Mouse (Mus musculus) E14TG2a.4 (cell line): Measurements from ENCODE around the gene Alox5.
"Not testable (repeated sequence)": the region's sequence is repeated elsewhere in the genome, so short reads cannot be mapped to it uniquely, and the experiment has no call there.

Experiments
- H3K27me3 ChIP-seq: 2 replicates; pipeline ENCODE4 v1.6.1; 2014; ENCODE audit warnings: low read length, control low read depth; ENCODE audit not compliant: insufficient read depth
- H3K36me3 ChIP-seq: 2 replicates; pipeline ENCODE4 v1.6.1; 2014; ENCODE audit warnings: low read length, control low read depth; ENCODE audit not compliant: insufficient read depth
- H3K4me1 ChIP-seq: replicated peaks from 2 replicates; pipeline ENCODE4 v1.6.1; 2014; ENCODE audit warnings: low read depth, low read length, control low read depth
- H3K4me3 ChIP-seq: replicated peaks from 2 replicates; pipeline ENCODE4 v1.5.1; 2014; ENCODE audit warnings: mild to moderate bottlenecking, low read length
- H3K9me3 ChIP-seq: 2 replicates; pipeline ENCODE4 v1.6.1; 2014; ENCODE audit warnings: low read length, control low read depth
- CTCF ChIP-seq: conservative IDR thresholded peaks from 2 replicates; pipeline ENCODE4 v1.5.1; 2014; ENCODE audit warnings: low read length
- NANOG ChIP-seq: IDR thresholded peaks from 2 replicates; pipeline ENCODE4 v1.6.1; 2014; ENCODE audit warnings: borderline replicate concordance, low read length, mixed read lengths
- POU5F1 ChIP-seq: IDR thresholded peaks from 2 replicates; pipeline ENCODE4 v1.6.1; 2014; ENCODE audit warnings: low read length, borderline replicate concordance

Gene Alox5

DNA sequence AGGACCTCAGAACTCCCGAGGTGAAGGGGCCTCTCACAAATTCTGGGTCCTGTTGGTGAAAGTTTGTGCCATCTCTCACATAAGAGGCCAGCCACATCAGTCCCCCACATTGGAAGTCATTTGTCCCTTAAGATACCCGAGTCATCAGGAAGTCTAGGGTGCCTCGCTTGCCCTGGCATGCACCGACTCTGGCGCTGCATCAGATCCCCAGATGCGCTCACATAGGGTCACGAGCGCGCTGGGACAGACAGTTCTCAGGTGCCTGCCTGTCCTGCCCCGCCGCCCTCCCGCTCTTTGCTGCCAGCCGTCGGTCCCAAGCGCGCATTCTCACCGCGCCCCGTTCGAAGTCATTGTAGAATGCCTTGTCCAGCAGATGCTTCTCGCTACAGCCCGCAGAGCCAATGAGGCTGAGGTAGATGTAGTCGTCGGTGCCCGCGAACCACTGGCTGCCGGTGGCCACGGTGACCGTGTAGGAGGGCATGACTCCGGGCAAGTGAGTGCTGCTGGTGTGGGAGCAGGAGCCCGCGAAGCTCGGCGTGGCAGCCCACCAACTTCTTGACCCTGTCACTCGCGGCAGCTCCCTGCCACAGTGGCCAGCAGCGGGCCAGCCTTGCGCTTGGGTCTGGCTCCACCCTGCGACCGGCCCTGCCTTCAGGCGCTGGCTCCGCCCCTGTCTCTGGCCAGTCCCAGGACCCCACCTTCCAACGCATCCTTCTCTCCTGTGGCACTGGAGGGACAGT is at the start of gene Alox5:
Gene Alox5 (minus strand): TSS at position 635 of the 740 bp plus-strand sequence.
- H3K9me3 ChIP-seq: no peaks in the 10 kb centered on the region
- H3K4me1 ChIP-seq: peaks cover 14% of the 10 kb centered on the region
- H3K4me3 ChIP-seq: peak within 1 kb of the TSS; percentile 80
- TF ChIP-seq NANOG (no peak), CTCF (no peak), POU5F1 (no peak)
- no peaks in the 10 kb centered on the region for H3K36me3 ChIP-seq
- H3K27me3 ChIP-seq: peaks cover 52% of the 10 kb centered on the region

DNA sequence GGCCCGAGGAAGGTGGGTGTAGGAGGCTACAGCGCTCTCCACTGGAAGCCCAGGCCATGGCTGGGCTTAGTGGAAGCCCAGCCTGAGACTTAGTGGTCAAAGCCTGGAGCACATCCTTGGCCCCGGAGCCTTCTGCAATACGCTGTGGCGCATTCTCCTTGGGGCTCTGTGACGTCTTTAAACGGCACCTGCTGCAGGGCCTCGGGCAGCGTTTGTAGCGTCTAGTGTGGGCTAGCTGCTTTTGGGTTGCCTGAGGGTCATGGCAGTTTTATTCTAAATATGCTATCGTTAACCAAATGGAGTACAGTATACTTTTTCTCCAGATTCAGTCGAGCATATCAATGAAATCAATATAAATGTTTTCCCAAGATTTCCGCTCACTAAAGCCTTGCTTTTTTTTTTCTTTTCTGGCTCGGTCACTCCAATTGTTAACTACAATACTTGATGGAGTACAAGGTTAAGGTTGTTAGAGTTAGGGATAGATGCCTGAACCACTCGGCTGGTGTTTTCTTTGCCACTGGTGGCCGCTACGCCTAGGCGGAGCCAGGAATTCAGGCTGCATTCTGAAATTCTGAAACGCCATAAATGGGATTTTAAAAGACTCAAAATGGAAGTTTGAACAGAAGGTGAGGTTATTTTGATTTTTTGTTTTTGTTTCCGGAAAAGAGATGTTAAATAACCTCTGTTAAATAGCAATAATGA is 45.5 kb upstream of the Alox5 start, which contains the start of gene Olfr212:
Gene Olfr212 (plus strand): TSS at position 215 of the 702 bp plus-strand sequence.
- not testable (repeated sequence) for H3K36me3 ChIP-seq

DNA sequence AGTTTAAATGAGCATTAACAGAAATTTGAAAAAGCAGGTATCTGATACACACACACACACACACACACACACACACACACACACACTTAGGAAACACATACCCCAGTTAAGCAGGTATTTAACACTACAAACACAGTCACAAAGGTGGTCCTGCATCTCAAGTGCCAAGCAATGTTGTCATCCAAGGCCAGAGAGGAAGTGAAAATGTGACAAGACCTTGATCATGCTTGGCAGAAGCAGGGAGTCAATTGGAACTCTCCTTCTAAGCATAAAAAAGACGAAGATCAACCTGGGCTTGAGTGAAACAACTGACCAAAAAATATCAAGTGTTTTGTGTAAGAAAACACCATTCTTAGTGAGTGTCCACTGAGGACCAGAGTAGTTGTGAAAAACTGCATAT is 35.0 kb upstream of the Alox5 start:
- H3K4me1 ChIP-seq: no peaks in the 10 kb centered on the region
- H3K9me3 ChIP-seq: peaks cover 3% of the 10 kb centered on the region; the same call in 1 of the 2 replicates
- no peaks in the 10 kb centered on the region for H3K27me3 ChIP-seq
- no peak overlapping the region for H3K4me3 ChIP-seq
- H3K36me3 ChIP-seq: no peaks in the 10 kb centered on the region
- no peak for TF ChIP-seq CTCF
- no peak for TF ChIP-seq NANOG
- no peak for TF ChIP-seq POU5F1

More for the DNA sequence above, 45.5 kb upstream of the Alox5 start, which contains the start of gene Olfr212:
- Histone ChIP-seq H3K4me3 (0 out of 2 replicates have a peak within 1 kb of the TSS, but pooled peaks have one; percentile 17), H3K9me3 (peaks cover 55% of the 10 kb centered on the region)
- H3K27me3 ChIP-seq, H3K4me1 ChIP-seq: not testable (repeated sequence)

DNA sequence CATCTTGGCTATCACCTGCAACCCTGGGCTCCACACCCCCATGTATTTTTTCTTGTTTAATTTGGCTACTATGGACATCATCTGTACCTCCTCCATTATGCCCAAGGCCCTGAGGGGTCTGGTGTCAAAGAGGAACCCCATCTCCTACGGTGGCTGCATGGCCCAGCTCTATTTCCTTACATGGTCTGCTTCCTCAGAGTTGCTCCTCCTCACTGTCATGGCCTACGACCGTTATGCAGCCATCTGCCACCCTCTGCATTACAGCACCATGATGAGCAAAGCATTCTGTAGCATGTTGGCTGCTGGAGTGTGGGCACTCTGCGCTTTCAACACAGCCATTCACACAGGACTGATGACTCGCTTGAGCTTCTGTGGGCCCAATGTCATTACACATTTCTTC is 32.8 kb upstream of the Alox5 start:
- Histone ChIP-seq H3K4me3 (no peak overlapping the region), H3K9me3 (no peaks in the 10 kb centered on the region), H3K27me3 (no peaks in the 10 kb centered on the region), H3K36me3 (no peaks in the 10 kb centered on the region), H3K4me1 (peaks cover 4% of the 10 kb centered on the region; the same call in 1 of the 2 replicates)
- TF ChIP-seq CTCF: no peak
- no peak for TF ChIP-seq NANOG
- TF ChIP-seq POU5F1: no peak

DNA sequence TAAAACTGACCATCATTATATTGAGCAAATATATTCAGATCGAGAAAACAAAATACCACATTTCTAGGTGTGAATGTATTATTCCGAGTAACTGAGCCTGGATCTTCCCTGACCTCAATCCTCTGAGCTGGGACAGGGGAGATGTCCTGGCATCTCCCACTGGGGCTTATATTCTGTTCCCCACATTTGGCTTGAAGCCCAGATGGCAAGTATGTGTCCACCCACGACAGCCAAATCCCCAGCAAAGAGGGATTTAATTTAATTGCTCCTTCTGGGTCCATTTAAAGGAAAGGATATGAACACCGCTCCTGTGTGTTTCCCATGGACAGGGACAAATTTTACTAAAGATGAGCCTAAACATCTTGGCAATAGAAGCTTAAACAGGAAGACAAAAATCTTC is 27.8 kb upstream of the Alox5 start, which contains the start of gene Olfr211:
Gene Olfr211 (plus strand): TSS at position 301 of the 400 bp plus-strand sequence.
- H3K36me3 ChIP-seq: no peaks in the 10 kb centered on the region
- H3K9me3 ChIP-seq: no peaks in the 10 kb centered on the region
- H3K27me3 ChIP-seq: no peaks in the 10 kb centered on the region
- H3K4me3 ChIP-seq: no peak within 1 kb of the TSS
- peaks cover 4% of the 10 kb centered on the region; the same call in 1 of the 2 replicates for H3K4me1 ChIP-seq
- TF ChIP-seq NANOG: no peak
- no peak for TF ChIP-seq CTCF
- TF ChIP-seq POU5F1: no peak

DNA sequence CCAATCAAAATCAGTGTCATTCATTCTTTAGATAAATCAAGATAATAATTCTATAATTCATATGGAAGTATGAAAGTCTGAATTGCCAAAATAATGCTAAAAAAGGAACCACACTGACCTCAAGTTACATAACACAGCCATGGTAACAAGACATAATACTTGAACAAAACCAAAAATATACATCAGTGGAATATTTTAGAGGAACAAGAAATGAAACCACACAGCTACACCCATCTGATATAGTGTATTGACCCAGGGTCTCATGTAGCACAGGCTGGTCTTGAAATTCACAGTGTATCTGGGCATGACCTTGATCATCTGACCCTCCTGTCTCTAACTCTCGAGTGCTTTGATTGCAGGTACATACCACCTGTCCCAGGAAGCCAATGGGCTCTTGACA is 25.9 kb upstream of the Alox5 start:
- no peaks in the 10 kb centered on the region for H3K36me3 ChIP-seq
- no peak for TF ChIP-seq NANOG
- no peak for TF ChIP-seq POU5F1
- no peak for TF ChIP-seq CTCF
- no peak overlapping the region for H3K4me3 ChIP-seq
- H3K27me3 ChIP-seq: no peaks in the 10 kb centered on the region
- peaks cover 15% of the 10 kb centered on the region for H3K9me3 ChIP-seq
- peaks cover 4% of the 10 kb centered on the region; the same call in 1 of the 2 replicates for H3K4me1 ChIP-seq

DNA sequence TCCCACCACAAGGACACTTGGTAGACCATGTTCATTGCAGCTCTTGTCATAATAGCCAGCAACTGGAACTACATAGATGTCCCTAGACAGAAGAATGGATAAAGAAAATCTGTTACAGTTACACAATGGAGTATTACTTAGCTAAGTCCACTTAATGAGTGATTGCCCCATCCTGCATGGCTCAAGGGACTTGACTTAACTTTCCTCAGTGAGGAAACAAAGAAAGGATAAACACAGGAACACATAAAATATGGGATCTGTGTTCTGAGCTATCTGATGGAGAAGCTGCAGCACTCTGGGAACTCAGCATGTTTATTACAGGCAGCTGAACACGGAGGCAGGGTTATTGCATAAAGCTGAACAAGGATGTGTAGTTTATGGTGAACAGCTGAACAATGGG is 24.1 kb upstream of the Alox5 start:
- H3K4me1 ChIP-seq: peaks cover 4% of the 10 kb centered on the region; the same call in 1 of the 2 replicates
- H3K36me3 ChIP-seq: no peaks in the 10 kb centered on the region
- peaks cover 23% of the 10 kb centered on the region for H3K9me3 ChIP-seq
- H3K27me3 ChIP-seq: no peaks in the 10 kb centered on the region
- TF ChIP-seq CTCF (no peak), POU5F1 (no peak), NANOG (no peak)
- H3K4me3 ChIP-seq: no peak overlapping the region

DNA sequence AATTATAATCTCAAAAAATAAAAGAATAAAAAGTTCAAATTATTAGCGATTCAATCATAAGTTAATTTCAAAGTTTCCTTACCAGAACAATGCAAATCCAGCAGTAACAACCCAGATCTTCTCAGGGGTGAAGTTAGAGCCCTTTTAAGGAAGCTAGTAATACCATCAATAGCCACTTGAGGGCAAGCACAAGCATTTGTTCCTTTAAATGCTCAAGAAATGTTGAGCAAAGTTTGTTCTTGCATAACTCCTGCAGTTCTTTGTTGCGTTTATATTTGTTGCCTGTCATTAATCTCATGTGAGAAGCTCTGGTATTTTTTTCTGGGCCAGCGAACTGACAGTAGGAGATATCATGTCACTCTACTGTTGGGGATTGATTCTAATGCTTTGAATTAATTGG is 7.1 kb upstream of the Alox5 start:
- no peak overlapping the region for H3K4me3 ChIP-seq
- H3K36me3 ChIP-seq: no peaks in the 10 kb centered on the region
- TF ChIP-seq CTCF (peak; percentile 54), POU5F1 (no peak), NANOG (no peak)
- no peaks in the 10 kb centered on the region for H3K4me1 ChIP-seq
- H3K9me3 ChIP-seq: no peaks in the 10 kb centered on the region
- H3K27me3 ChIP-seq: peaks cover under 1% of the 10 kb centered on the region; the same call in 1 of the 2 replicates
